In genomic region chr2:168114699-168115350, GRCm38 (mm10) we compare ENCODE assay signal across 8 mouse cellular contexts. TPM values are rescaled to one million over a fixed set of nuclear protein-coding genes. Genes with fewer than 3 reads are reported as not detected.
DNase-seq lines count a peak whose midpoint lies in the region; ATAC-seq and TF ChIP-seq lines count a peak whose summit lies in the region.

No protein-coding gene starts in this region.

- DNase-seq in WW6 (ENCODE audit: low read depth, low spot score), result peak; percentile 89
- peak; percentile 95 for DNase-seq in embryonic facial prominence, embryonic 10.5 days (ENCODE audit: low spot score)
- DNase-seq in heart, adult 11 months, result peak; percentile 96
- peak; percentile 84 for DNase-seq in midbrain, embryonic 14.5 days
- DNase-seq in stomach, postnatal 0 days (ENCODE audit: low spot score), result peak; percentile 95

- no peaks in the 10 kb centered on the region for H3K36me3 ChIP-seq in embryonic facial prominence, embryonic 10.5 days (replicated peaks)
- no peaks in the 10 kb centered on the region for H3K36me3 ChIP-seq in intestine, embryonic 16.5 days (ENCODE audit: control insufficient read depth, insufficient read depth, low read length)
- no peaks in the 10 kb centered on the region for H3K36me3 ChIP-seq in limb, embryonic 13.5 days
- no peaks in the 10 kb centered on the region for H3K36me3 ChIP-seq in midbrain, embryonic 14.5 days (ENCODE audit: control insufficient read depth, insufficient read depth, low read length)
- no peaks in the 10 kb centered on the region for H3K36me3 ChIP-seq in stomach, postnatal 0 days (ENCODE audit: control insufficient read depth, insufficient read depth, low read length)

- no peaks in the 10 kb centered on the region for H3K9me3 ChIP-seq in embryonic facial prominence, embryonic 10.5 days
- H3K9me3 ChIP-seq in intestine, embryonic 16.5 days (ENCODE audit: control insufficient read depth, low read length), result no peaks in the 10 kb centered on the region
- H3K9me3 ChIP-seq in limb, embryonic 13.5 days, result no peaks in the 10 kb centered on the region
- H3K9me3 ChIP-seq in midbrain, embryonic 14.5 days (ENCODE audit: control insufficient read depth, low read length), result no peaks in the 10 kb centered on the region
- no peaks in the 10 kb centered on the region for H3K9me3 ChIP-seq in stomach, postnatal 0 days (ENCODE audit: control insufficient read depth, low read length)

- peak overlapping the region; percentile 68 for H3K9ac ChIP-seq in intestine, embryonic 16.5 days (ENCODE audit: low read depth, low read length)
- H3K9ac ChIP-seq in limb, embryonic 13.5 days, result peak overlapping the region; percentile 54; the same call in 1 of the 2 replicates
- H3K9ac ChIP-seq in midbrain, embryonic 14.5 days (replicated peaks; ENCODE audit: low read length), result no peak overlapping the region
- peak overlapping the region; percentile 53; the same call in 1 of the 2 replicates for H3K9ac ChIP-seq in stomach, postnatal 0 days (ENCODE audit: low read length)

- peaks cover 41% of the 10 kb centered on the region for H3K4me1 ChIP-seq in embryonic facial prominence, embryonic 10.5 days
- H3K4me1 ChIP-seq in intestine, embryonic 16.5 days (ENCODE audit: control insufficient read depth, insufficient read depth, low read length), result peaks cover 16% of the 10 kb centered on the region
- peaks cover 34% of the 10 kb centered on the region for H3K4me1 ChIP-seq in limb, embryonic 13.5 days
- H3K4me1 ChIP-seq in midbrain, embryonic 14.5 days (ENCODE audit: control insufficient read depth, insufficient read depth, low read length), result peaks cover 11% of the 10 kb centered on the region
- 0 out of 2 replicates have a peak, but pooled peaks cover 5% of the 10 kb centered on the region for H3K4me1 ChIP-seq in stomach, postnatal 0 days (replicated peaks; ENCODE audit: control insufficient read depth, insufficient read depth)

- ATAC-seq in intestine, embryonic 16.5 days, result peak; percentile 78
- peak; percentile 86 for ATAC-seq in limb, embryonic 13.5 days (ENCODE audit: low FRiP score, low read depth)
- peak; percentile 51 for ATAC-seq in midbrain, embryonic 14.5 days (ENCODE audit: low FRiP score, low TSS enrichment)
- peak; percentile 89 for ATAC-seq in stomach, postnatal 0 days (ENCODE audit: low FRiP score, low TSS enrichment)
- no peak for ATAC-seq in erythroblast, adult 5-6 weeks (replicated peaks; ENCODE audit: low FRiP score, poor library complexity, severe bottlenecking)

- H3K27ac ChIP-seq in embryonic facial prominence, embryonic 10.5 days (replicated peaks), result peak overlapping the region; percentile 92
- H3K27ac ChIP-seq in intestine, embryonic 16.5 days (ENCODE audit: low read length), result peak overlapping the region; percentile 50
- peak overlapping the region; percentile 83 for H3K27ac ChIP-seq in limb, embryonic 13.5 days
- H3K27ac ChIP-seq in midbrain, embryonic 14.5 days (replicated peaks; ENCODE audit: low read depth, low read length), result no peak overlapping the region
- peak overlapping the region; percentile 75 for H3K27ac ChIP-seq in stomach, postnatal 0 days (replicated peaks)

- peak; percentile 85 for TF ChIP-seq EP300 in stomach, postnatal 0 days (optimal IDR thresholded peaks at IDR 0.05)

- peaks cover 31% of the 10 kb centered on the region for H3K27me3 ChIP-seq in embryonic facial prominence, embryonic 10.5 days (replicated peaks; ENCODE audit: low read depth, poor library complexity, severe bottlenecking)
- H3K27me3 ChIP-seq in intestine, embryonic 16.5 days (replicated peaks; ENCODE audit: control insufficient read depth, insufficient read depth, low read length), result no peaks in the 10 kb centered on the region; the same call in 1 of the 2 replicates
- H3K27me3 ChIP-seq in limb, embryonic 13.5 days, result 0 out of 2 replicates have a peak, but pooled peaks cover 3% of the 10 kb centered on the region
- peaks cover 5% of the 10 kb centered on the region; the same call in 1 of the 2 replicates for H3K27me3 ChIP-seq in midbrain, embryonic 14.5 days (ENCODE audit: control insufficient read depth, insufficient read depth, low read length)
- H3K27me3 ChIP-seq in stomach, postnatal 0 days (ENCODE audit: control insufficient read depth, insufficient read depth, low read length), result no peaks in the 10 kb centered on the region

- H3K4me2 ChIP-seq in intestine, embryonic 16.5 days (ENCODE audit: low read depth, low read length), result no peak overlapping the region
- H3K4me2 ChIP-seq in limb, embryonic 13.5 days (replicated peaks), result peak overlapping the region; percentile 28; the same call in 1 of the 2 replicates
- H3K4me2 ChIP-seq in midbrain, embryonic 14.5 days (ENCODE audit: low read length), result no peak overlapping the region
- 0 out of 2 replicates have a peak overlapping the region, but pooled peaks have one; percentile 23 for H3K4me2 ChIP-seq in stomach, postnatal 0 days (replicated peaks; ENCODE audit: low read depth)

- 17% methylated on average over 17 of the region's 17 CpGs for WGBS in embryonic facial prominence, embryonic 10.5 days
- WGBS in intestine, embryonic 16.5 days, result 25% methylated on average over 17 of the region's 17 CpGs
- WGBS in limb, embryonic 13.5 days, result 12% methylated on average over 17 of the region's 17 CpGs
- 12% methylated on average over 17 of the region's 17 CpGs for WGBS in midbrain, embryonic 14.5 days
- 23% methylated on average over 17 of the region's 17 CpGs for WGBS in stomach, postnatal 0 days

- peak; percentile 79 for TF ChIP-seq CTCF in stomach, postnatal 0 days (IDR thresholded peaks at IDR 0.05; ENCODE audit: low read depth)

- H3K4me3 ChIP-seq in embryonic facial prominence, embryonic 10.5 days, result peak overlapping the region; percentile 16; the same call in 1 of the 2 replicates
- H3K4me3 ChIP-seq in intestine, embryonic 16.5 days (ENCODE audit: low read length), result no peak overlapping the region
- no peak overlapping the region for H3K4me3 ChIP-seq in limb, embryonic 13.5 days
- no peak overlapping the region for H3K4me3 ChIP-seq in midbrain, embryonic 14.5 days (replicated peaks; ENCODE audit: low read depth, low read length)
- H3K4me3 ChIP-seq in stomach, postnatal 0 days (ENCODE audit: low read depth, low read length), result no peak overlapping the region

RNA-seq across cellular contexts. Expression of gene Pard6b, which starts 34.0 kb away (rescaled TPM):
- 7.3 and 7.4 TPM in 2 replicates for polyA plus RNA-seq in embryonic facial prominence, embryonic 10.5 days (2016; fragmentation: Nextera tagmentation; extraction: Ambion mirVana)
- polyA plus RNA-seq in intestine, embryonic 16.5 days (2015; fragmentation: Nextera tagmentation; extraction: Ambion mirVana), result 7.8 and 13.9 TPM in 2 replicates
- 2.7 and 3.7 TPM in 2 replicates for polyA plus RNA-seq in limb, embryonic 13.5 days (2015; fragmentation: Nextera tagmentation; extraction: Ambion mirVana)
- polyA plus RNA-seq in midbrain, embryonic 14.5 days (2014; fragmentation: Nextera tagmentation; extraction: Ambion mirVana), result 8.2 and 9.2 TPM in 2 replicates
- 11.8 and 12.3 TPM in 2 replicates for polyA plus RNA-seq in stomach, postnatal 0 days (2015; fragmentation: Nextera tagmentation; extraction: Ambion mirVana)
- total RNA-seq in erythroblast, adult 5-6 weeks (2015; ENCODE audit: low replicate concordance), result not detected in 2 replicates
- total RNA-seq in erythroblast, adult 5-6 weeks (2017; ENCODE audit: low replicate concordance), result not detected in 2 replicates

Comparison
In these comparisons a context has a peak if more than half of its experiments do, and no peak if none do; other contexts are left out.
1. H3K4me2 ChIP-seq: peak in limb, embryonic 13.5 days (single experiment) and stomach, postnatal 0 days (single experiment); none in intestine, embryonic 16.5 days (single experiment) and midbrain, embryonic 14.5 days (single experiment).
2. Peak in every context shown above with its lines, with median percentiles within 50 percentile points of each other: DNase-seq.